Mouse (Mus musculus) embryonic facial prominence, embryonic 13.5 days (tissue): ENCODE data around the gene Ms4a4a. TPM values are rescaled to one million over a fixed set of nuclear protein-coding genes. Genes with fewer than 3 reads are reported as not detected.
"Not testable (repeated sequence)": the region's sequence is repeated elsewhere in the genome, so short reads cannot be mapped to it uniquely, and the experiment has no call there.

Experiments used
- ATAC-seq: fragments of 200-750 bp; cut with Nextera tagmentation; 2 replicates; pipeline ENCODE4 v1.8.0; 2017; ENCODE audit warnings: low read depth; ENCODE audit not compliant: insufficient number of reproducible peaks, insufficient read depth, low FRiP score, low TSS enrichment
- H3K27ac ChIP-seq: fragments of 300-500 bp; sonication (generic); 2 replicates; pipeline ENCODE4 v1.5.1; 2015; ENCODE audit warnings: moderate library complexity, mild to moderate bottlenecking, inconsistent platforms
- H3K27me3 ChIP-seq: fragments of 300-500 bp; sonication (generic); 2 replicates; pipeline ENCODE4 v1.6.1; 2015; ENCODE audit warnings: mild to moderate bottlenecking, inconsistent platforms
- H3K36me3 ChIP-seq: fragments of 300-500 bp; sonication (generic); 2 replicates; pipeline ENCODE4 v1.6.1; 2015; ENCODE audit warnings: mild to moderate bottlenecking, inconsistent platforms
- H3K4me1 ChIP-seq: fragments of 300-500 bp; sonication (generic); 2 replicates; pipeline ENCODE4 v1.6.1; 2015; ENCODE audit warnings: inconsistent platforms
- H3K4me2 ChIP-seq: fragments of 300-500 bp; sonication (generic); 2 replicates; pipeline ENCODE4 v1.6.1; 2015; ENCODE audit warnings: moderate library complexity, mild to moderate bottlenecking, inconsistent platforms
- H3K4me3 ChIP-seq: fragments of 300-500 bp; sonication (generic); 2 replicates; pipeline ENCODE4 v1.5.1; 2015; ENCODE audit warnings: mild to moderate bottlenecking, inconsistent platforms
- H3K9ac ChIP-seq: fragments of 300-500 bp; sonication (generic); 2 replicates; pipeline ENCODE4 v1.6.1; 2015; ENCODE audit warnings: mild to moderate bottlenecking, inconsistent platforms
- H3K9me3 ChIP-seq: fragments of 300-500 bp; sonication (generic); 2 replicates; pipeline ENCODE4 v1.6.1; 2016; ENCODE audit warnings: inconsistent platforms
- WGBS: fragments of 180-500 bp; shearing (Covaris S2); methylation state at CpG from one replicate; pipeline ENCODE4 v1.1.7; 2015; ENCODE audit warnings: mixed read lengths; 5-methylcytosine and 5-hydroxymethylcytosine counted together
- polyA plus RNA-seq: library from polyadenylated mRNA; unstranded; fragments of >200 nt; fragmentation: Nextera tagmentation; extraction: Ambion mirVana; gene quantifications from 2 replicates; pipeline ENCODE4 v1.2.1, GENCODE M21; 2015

The Ms4a4a gene
- polyA plus RNA-seq, 1 experiment from 2014 or later: 3.2 TPM

GRCm38 (mm10) chr19:11387109-11387508, 11.8 kb downstream of the Ms4a4a start:
- H3K4me1 ChIP-seq: no peaks in the 10 kb centered on the region
- H3K27me3 ChIP-seq: no peaks in the 10 kb centered on the region
- H3K4me3 ChIP-seq: no peak overlapping the region
- H3K9ac ChIP-seq: no peak overlapping the region
- no peaks in the 10 kb centered on the region for H3K36me3 ChIP-seq
- no peak for ATAC-seq
- no peak overlapping the region for H3K27ac ChIP-seq
- H3K9me3 ChIP-seq: no peaks in the 10 kb centered on the region
- WGBS: 76% methylated on average over 2 of the region's 2 CpGs
- no peak overlapping the region for H3K4me2 ChIP-seq

- H3K9me3 ChIP-seq: no peaks in the 10 kb centered on the region
- 76% methylated on average over 4 of the region's 4 CpGs for WGBS
- ATAC-seq: no peak
These were observed 12.4 kb downstream of the Ms4a4a start for GRCm38 (mm10) chr19:11387685-11388084.

GRCm38 (mm10) chr19:11388949-11389348, 13.6 kb downstream of the Ms4a4a start:
- Histone ChIP-seq H3K36me3 (no peaks in the 10 kb centered on the region), H3K9me3 (no peaks in the 10 kb centered on the region), H3K9ac (no peak overlapping the region), H3K4me2 (no peak overlapping the region), H3K27ac (no peak overlapping the region), H3K4me1 (no peaks in the 10 kb centered on the region), H3K4me3 (no peak overlapping the region), H3K27me3 (no peaks in the 10 kb centered on the region)
- no peak for ATAC-seq
- 80% methylated on average over 2 of the region's 2 CpGs for WGBS

More at GRCm38 (mm10) chr19:11387685-11388084, 12.4 kb downstream of the Ms4a4a start:
- Histone ChIP-seq H3K27me3 (no peaks in the 10 kb centered on the region), H3K4me3 (no peak overlapping the region), H3K4me1 (no peaks in the 10 kb centered on the region), H3K9ac (no peak overlapping the region), H3K4me2 (no peak overlapping the region), H3K36me3 (no peaks in the 10 kb centered on the region), H3K27ac (no peak overlapping the region)

GRCm38 (mm10) chr19:11395769-11396168, 20.4 kb downstream of the Ms4a4a start:
- Histone ChIP-seq H3K27me3 (no peaks in the 10 kb centered on the region), H3K4me3 (no peak overlapping the region), H3K9ac (no peak overlapping the region), H3K27ac (no peak overlapping the region), H3K4me1 (no peaks in the 10 kb centered on the region), H3K4me2 (no peak overlapping the region), H3K9me3 (no peaks in the 10 kb centered on the region), H3K36me3 (no peaks in the 10 kb centered on the region)
- ATAC-seq: no peak

- no peak within 1 kb of the TSS for H3K4me3 ChIP-seq
- H3K36me3 ChIP-seq: no peaks in the 10 kb centered on the region
- H3K9ac ChIP-seq: no peak within 1 kb of the TSS
- H3K27me3 ChIP-seq: no peaks in the 10 kb centered on the region
- ATAC-seq: no peak
- no peak within 1 kb of the TSS for H3K4me2 ChIP-seq
- WGBS: 83% methylated on average over 3 of the region's 3 CpGs
- H3K9me3 ChIP-seq: no peaks in the 10 kb centered on the region
- no peak within 1 kb of the TSS for H3K27ac ChIP-seq
- H3K4me1 ChIP-seq: no peaks in the 10 kb centered on the region
These were observed 29.2 kb downstream of the Ms4a4a start, which contains the start of gene Ms4a4c for GRCm38 (mm10) chr19:11404527-11404926. Gene Ms4a4c, plus strand, starts transcription at chr19:11404770.

- Histone ChIP-seq H3K36me3 (no peaks in the 10 kb centered on the region), H3K27me3 (no peaks in the 10 kb centered on the region), H3K4me1 (no peaks in the 10 kb centered on the region), H3K27ac (no peak overlapping the region), H3K4me3 (no peak overlapping the region), H3K9ac (no peak overlapping the region), H3K9me3 (no peaks in the 10 kb centered on the region), H3K4me2 (no peak overlapping the region)
- ATAC-seq: no peak
These were observed 32.1 kb downstream of the Ms4a4a start for GRCm38 (mm10) chr19:11407428-11407827.

- Histone ChIP-seq H3K27ac (no peak overlapping the region), H3K36me3 (no peaks in the 10 kb centered on the region), H3K9ac (no peak overlapping the region), H3K4me1 (no peaks in the 10 kb centered on the region), H3K9me3 (no peaks in the 10 kb centered on the region), H3K4me2 (no peak overlapping the region), H3K27me3 (no peaks in the 10 kb centered on the region), H3K4me3 (no peak overlapping the region)
- 95% methylated on average over 1 of the region's 1 CpGs for WGBS
- ATAC-seq: no peak
These were observed 33.3 kb downstream of the Ms4a4a start for GRCm38 (mm10) chr19:11408591-11408990.

GRCm38 (mm10) chr19:11411640-11412039, 36.3 kb downstream of the Ms4a4a start:
- no peak overlapping the region for H3K9ac ChIP-seq
- H3K27me3 ChIP-seq: no peaks in the 10 kb centered on the region
- no peaks in the 10 kb centered on the region for H3K36me3 ChIP-seq
- H3K9me3 ChIP-seq: no peaks in the 10 kb centered on the region
- WGBS: 83% methylated on average over 1 of the region's 1 CpGs
- H3K4me2 ChIP-seq: no peak overlapping the region
- H3K4me3 ChIP-seq: no peak overlapping the region
- H3K4me1 ChIP-seq: no peaks in the 10 kb centered on the region
- no peak for ATAC-seq
- no peak overlapping the region for H3K27ac ChIP-seq

- Histone ChIP-seq H3K4me3 (no peak overlapping the region), H3K9me3 (no peaks in the 10 kb centered on the region), H3K4me2 (no peak overlapping the region), H3K27ac (no peak overlapping the region), H3K9ac (no peak overlapping the region), H3K27me3 (no peaks in the 10 kb centered on the region), H3K36me3 (no peaks in the 10 kb centered on the region), H3K4me1 (no peaks in the 10 kb centered on the region)
- no peak for ATAC-seq
- 84% methylated on average over 1 of the region's 1 CpGs for whole genome bisulfite sequencing
These were observed 38.8 kb downstream of the Ms4a4a start for GRCm38 (mm10) chr19:11414084-11414483.

GRCm38 (mm10) chr19:11415581-11415980, 40.3 kb downstream of the Ms4a4a start:
- WGBS: 72% methylated on average over 3 of the region's 3 CpGs
- ATAC-seq: no peak
- H3K9ac ChIP-seq: no peak overlapping the region

GRCm38 (mm10) chr19:11418865-11419264, 43.5 kb downstream of the Ms4a4a start:
- WGBS: 34% methylated on average over 3 of the region's 3 CpGs
- H3K9ac ChIP-seq, ATAC-seq, H3K36me3 ChIP-seq, H3K4me2 ChIP-seq, H3K9me3 ChIP-seq, H3K27me3 ChIP-seq, H3K4me1 ChIP-seq, H3K27ac ChIP-seq, H3K4me3 ChIP-seq: not testable (repeated sequence)

More at GRCm38 (mm10) chr19:11415581-11415980, 40.3 kb downstream of the Ms4a4a start:
- Histone ChIP-seq H3K4me1 (no peaks in the 10 kb centered on the region), H3K36me3 (no peaks in the 10 kb centered on the region), H3K9me3 (no peaks in the 10 kb centered on the region), H3K27me3 (no peaks in the 10 kb centered on the region), H3K4me3 (no peak overlapping the region), H3K4me2 (no peak overlapping the region), H3K27ac (no peak overlapping the region)

- ATAC-seq, H3K4me2 ChIP-seq, H3K4me3 ChIP-seq, H3K9ac ChIP-seq, H3K27ac ChIP-seq, H3K4me1 ChIP-seq, H3K27me3 ChIP-seq, H3K36me3 ChIP-seq, H3K9me3 ChIP-seq: not testable (repeated sequence)
- 86% methylated on average over 1 of the region's 1 CpGs for WGBS
These were observed 55.9 kb downstream of the Ms4a4a start for GRCm38 (mm10) chr19:11431209-11431608.
